Mouse (Mus musculus) heart, postnatal 0 days (tissue): ENCODE data around the gene Bpifa1. TPM values are rescaled to one million over a fixed set of nuclear protein-coding genes. Genes with fewer than 3 reads are reported as not detected.

Experiments used
- ATAC-seq: fragments of 200-750 bp; cut with Nextera tagmentation; 2 replicates; pipeline ENCODE4 v1.8.0; 2017; ENCODE audit warnings: low read depth, moderate number of reproducible peaks, moderate library complexity; ENCODE audit not compliant: insufficient read depth
- DNase-seq: peaks from one replicate; pipeline ENCODE4 v3.0.0-alpha.2; 2016; ENCODE audit warnings: low spot score
- H3K27ac ChIP-seq: fragments of 300-500 bp; sonication (generic); 2 replicates; pipeline ENCODE4 v1.5.1; 2014; ENCODE audit warnings: low read depth, mild to moderate bottlenecking
- H3K27me3 ChIP-seq: fragments of 300-500 bp; sonication (generic); 2 replicates; pipeline ENCODE4 v1.6.1; 2014; ENCODE audit warnings: low read length, mixed read lengths; ENCODE audit not compliant: control insufficient read depth, insufficient read depth
- H3K36me3 ChIP-seq: fragments of 300-500 bp; sonication (generic); replicated peaks from 2 replicates; pipeline ENCODE4 v1.6.1; 2014; ENCODE audit warnings: low read length, mixed read lengths; ENCODE audit not compliant: control insufficient read depth, insufficient read depth
- H3K4me1 ChIP-seq: fragments of 300-500 bp; sonication (generic); 2 replicates; pipeline ENCODE4 v1.6.1; 2014; ENCODE audit warnings: antibody characterized with exemption; ENCODE audit not compliant: control insufficient read depth, insufficient read depth
- H3K4me2 ChIP-seq: fragments of 300-500 bp; sonication (generic); 2 replicates; pipeline ENCODE4 v1.6.1; 2014; ENCODE audit warnings: low read depth, mild to moderate bottlenecking, low read length, moderate library complexity
- H3K4me3 ChIP-seq: fragments of 300-500 bp; sonication (generic); 2 replicates; pipeline ENCODE4 v1.5.1; 2014; ENCODE audit warnings: low read depth, low read length
- H3K9ac ChIP-seq: fragments of 300-500 bp; sonication (generic); replicated peaks from 2 replicates; pipeline ENCODE4 v1.6.1; 2014; ENCODE audit warnings: low read depth, low read length, mixed read lengths
- H3K9me3 ChIP-seq: fragments of 300-500 bp; sonication (generic); replicated peaks from 2 replicates; pipeline ENCODE4 v1.6.1; 2016; ENCODE audit warnings: low read length; ENCODE audit not compliant: control insufficient read depth
- CTCF ChIP-seq: IDR thresholded peaks from 2 replicates; pipeline ENCODE4 v1.5.1; 2016; ENCODE audit warnings: antibody characterized with exemption, control low read depth, low read depth
- EP300 ChIP-seq: IDR thresholded peaks from 2 replicates; pipeline ENCODE4 v1.6.1; 2016; ENCODE audit warnings: antibody characterized with exemption, low read depth
- WGBS: fragments of 180-500 bp; shearing (Covaris S2); extraction: QIAGEN DNeasy Blood & Tissue Kit; methylation state at CpG from one replicate; pipeline ENCODE4 v1.1.7; 2014; 5-methylcytosine and 5-hydroxymethylcytosine counted together
- polyA plus RNA-seq: library from polyadenylated mRNA; unstranded; fragments of >200 nt; fragmentation: Nextera tagmentation; extraction: Ambion mirVana; gene quantifications from 2 replicates; pipeline ENCODE4 v1.2.1, GENCODE M21; 2015
- total RNA-seq: library from RNA; depleted of rRNA; stranded (reverse); fragments of >200 nt; gene quantifications from 2 replicates; pipeline ENCODE4 v1.2.3, GENCODE M21; 2014; ENCODE audit warnings: low replicate concordance; rRNA removed

Gene Bpifa1
- total RNA-seq (not detected in 2 replicates), polyA plus RNA-seq (0.66 TPM in 1 of 2 replicates, not detected in the other)

DNA sequence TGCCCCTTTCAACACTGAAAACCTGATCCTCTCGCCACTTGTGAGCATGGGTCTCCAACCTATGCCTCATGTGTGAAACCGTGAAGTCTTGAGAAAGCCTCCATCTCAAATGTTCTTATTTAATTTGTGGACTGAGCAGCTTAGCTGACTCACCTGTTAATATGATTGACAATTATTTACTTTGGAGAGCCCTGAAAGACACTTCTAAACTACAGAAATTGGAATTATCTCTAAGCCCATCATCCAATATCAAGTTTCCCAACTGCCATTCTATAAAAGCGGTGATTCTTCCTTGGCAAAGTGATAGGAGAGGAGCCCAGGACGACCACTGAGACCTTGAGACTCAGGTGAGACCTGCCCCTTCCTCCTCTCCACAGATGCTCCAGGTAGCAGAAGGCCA lies at the start of gene Bpifa1:
TSS of gene Bpifa1 (plus strand) at position 301 of the 400 bp plus-strand sequence.
- no peak for ATAC-seq
- TF ChIP-seq CTCF (no peak), EP300 (no peak)
- Histone ChIP-seq H3K27ac (no peak within 1 kb of the TSS), H3K36me3 (no peaks in the 10 kb centered on the region), H3K9me3 (no peaks in the 10 kb centered on the region), H3K4me2 (no peak within 1 kb of the TSS), H3K4me3 (no peak within 1 kb of the TSS), H3K9ac (no peak within 1 kb of the TSS), H3K27me3 (no peaks in the 10 kb centered on the region), H3K4me1 (no peaks in the 10 kb centered on the region)
- WGBS = 70% methylated on average over 4 of the region's 4 CpGs
- no peak for DNase-seq

DNA sequence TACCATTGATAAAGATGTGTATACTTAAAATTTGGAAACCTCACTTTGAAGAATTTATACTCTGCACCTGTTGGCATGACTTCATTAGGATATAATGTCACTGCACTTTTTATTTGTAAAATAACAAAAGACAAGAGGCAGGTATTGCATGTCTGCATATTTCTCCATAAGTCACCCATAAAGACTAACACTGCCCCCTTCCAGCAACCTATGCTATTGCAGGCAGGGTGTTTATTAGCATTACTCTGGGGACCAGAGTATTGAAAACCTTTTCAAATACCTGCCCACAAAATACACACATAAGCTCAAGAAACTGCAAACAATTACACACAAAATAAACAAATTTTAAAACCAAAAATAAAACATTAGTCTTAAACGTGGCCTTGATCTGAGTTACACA lies 44.9 kb upstream of the Bpifa1 start:
- H3K9me3 ChIP-seq = no peaks in the 10 kb centered on the region; the same call in 1 of the 2 replicates
- H3K27me3 ChIP-seq = no peaks in the 10 kb centered on the region
- H3K36me3 ChIP-seq = no peaks in the 10 kb centered on the region
- no peak overlapping the region for H3K4me3 ChIP-seq
- H3K4me2 ChIP-seq = no peak overlapping the region
- TF ChIP-seq CTCF (0 out of 2 replicates have a peak, but pooled peaks have one; percentile 13), EP300 (no peak)
- DNase-seq = no peak
- H3K9ac ChIP-seq = no peak overlapping the region
- H3K27ac ChIP-seq = no peak overlapping the region
- no peak for ATAC-seq
- no peaks in the 10 kb centered on the region for H3K4me1 ChIP-seq
- WGBS = 34% methylated on average over 1 of the region's 1 CpGs

DNA sequence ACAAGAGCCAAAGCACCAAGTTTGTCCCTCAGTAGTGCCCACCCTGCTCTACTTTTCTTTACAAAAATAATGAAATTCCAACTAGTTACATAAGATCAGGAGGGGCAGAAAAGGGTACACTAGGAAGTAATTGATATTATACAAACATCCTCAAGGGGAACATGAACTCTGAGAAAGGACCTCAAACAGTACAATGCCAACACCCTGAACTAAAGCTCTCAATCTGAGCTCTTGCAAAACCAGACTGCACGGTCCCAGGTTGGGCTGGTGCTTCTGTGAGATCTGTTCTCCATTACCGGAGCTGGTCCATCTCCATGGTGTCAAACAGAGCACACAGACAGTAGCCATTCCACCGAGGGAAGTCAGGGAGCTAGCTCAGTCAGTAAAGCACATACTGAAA lies 25.3 kb upstream of the Bpifa1 start:
- no peak for DNase-seq
- WGBS = 78% methylated on average over 3 of the region's 3 CpGs

DNA sequence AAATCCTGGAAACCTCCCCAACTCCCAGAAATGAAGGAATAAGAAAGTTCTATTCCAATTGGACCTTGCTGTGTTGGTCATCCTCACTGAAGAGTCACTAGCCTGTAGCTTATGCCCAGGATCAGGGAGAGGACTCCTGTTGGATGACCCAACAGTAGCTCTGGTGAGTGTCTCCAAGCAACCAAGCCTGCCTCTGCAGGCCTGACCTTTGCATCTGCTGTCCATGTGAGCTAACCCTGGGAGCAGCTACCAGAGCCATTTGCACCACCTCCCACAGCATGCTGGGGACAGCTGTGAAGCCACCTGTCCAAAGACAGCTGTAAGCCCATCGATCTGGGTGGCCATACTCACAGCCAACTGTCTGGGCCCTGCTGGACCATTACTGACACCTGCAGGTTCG lies 12.6 kb upstream of the Bpifa1 start, which contains the start of gene Bpifa3:
TSS of gene Bpifa3 (plus strand) at position 217 of the 400 bp plus-strand sequence.
- H3K36me3 ChIP-seq = no peaks in the 10 kb centered on the region
- H3K27me3 ChIP-seq = no peaks in the 10 kb centered on the region
- WGBS = 43% methylated on average over 2 of the region's 2 CpGs
- H3K27ac ChIP-seq = no peak within 1 kb of the TSS
- no peak within 1 kb of the TSS for H3K9ac ChIP-seq
- no peak for DNase-seq
- no peak for TF ChIP-seq CTCF
- TF ChIP-seq EP300 = no peak
- no peak for ATAC-seq
- H3K4me3 ChIP-seq = no peak within 1 kb of the TSS
- H3K9me3 ChIP-seq = no peaks in the 10 kb centered on the region
- no peaks in the 10 kb centered on the region for H3K4me1 ChIP-seq
- no peak within 1 kb of the TSS for H3K4me2 ChIP-seq

More for the DNA sequence above, 25.3 kb upstream of the Bpifa1 start:
- Histone ChIP-seq H3K4me2 (no peak overlapping the region), H3K27me3 (no peaks in the 10 kb centered on the region), H3K9ac (no peak overlapping the region), H3K4me1 (no peaks in the 10 kb centered on the region), H3K9me3 (no peaks in the 10 kb centered on the region), H3K4me3 (no peak overlapping the region), H3K27ac (no peak overlapping the region), H3K36me3 (no peaks in the 10 kb centered on the region)
- ATAC-seq = no peak
- no peak for TF ChIP-seq EP300
- no peak for TF ChIP-seq CTCF

DNA sequence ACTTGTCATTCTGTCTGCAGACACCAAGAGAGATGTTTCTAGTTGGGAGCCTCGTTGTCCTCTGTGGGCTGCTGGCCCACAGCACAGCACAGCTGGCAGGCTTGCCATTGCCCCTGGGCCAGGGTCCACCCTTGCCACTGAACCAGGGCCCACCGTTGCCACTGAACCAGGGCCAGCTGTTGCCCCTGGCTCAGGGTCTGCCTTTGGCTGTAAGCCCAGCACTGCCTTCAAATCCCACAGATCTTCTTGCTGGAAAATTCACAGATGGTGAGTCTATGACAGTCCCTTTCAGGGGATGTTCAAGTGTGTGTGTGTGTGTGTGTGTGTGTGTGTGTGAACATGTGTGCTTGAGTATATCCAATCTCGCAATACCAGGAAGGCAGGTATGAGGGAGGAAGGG lies 1.1 kb downstream of the Bpifa1 start:
- 62% methylated on average over 3 of the region's 3 CpGs for WGBS

DNA sequence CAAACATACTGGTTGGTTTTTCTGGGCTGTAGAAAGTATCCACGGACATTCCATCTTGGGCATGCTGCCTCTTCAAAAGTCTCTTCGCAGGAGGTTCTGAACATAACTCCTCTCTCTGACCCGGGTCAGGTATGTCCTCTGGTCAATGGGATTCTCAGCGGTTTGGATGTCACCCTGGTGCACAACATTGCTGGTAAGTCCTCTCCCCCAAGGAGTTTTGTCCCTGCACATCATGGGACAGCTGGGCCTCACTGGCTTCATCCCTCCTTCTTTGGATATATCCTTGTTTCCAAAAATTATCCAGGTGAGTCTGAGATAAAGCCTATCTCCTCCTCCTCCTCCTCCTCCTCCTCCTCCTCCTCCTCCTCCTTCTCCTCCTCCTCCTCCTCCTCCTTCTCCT lies 4.8 kb downstream of the Bpifa1 start:
- Histone ChIP-seq H3K4me3 (no peak overlapping the region), H3K27me3 (no peaks in the 10 kb centered on the region), H3K36me3 (no peaks in the 10 kb centered on the region), H3K4me1 (no peaks in the 10 kb centered on the region), H3K9me3 (no peaks in the 10 kb centered on the region), H3K4me2 (no peak overlapping the region), H3K27ac (no peak overlapping the region), H3K9ac (no peak overlapping the region)
- 69% methylated on average over 4 of the region's 4 CpGs for WGBS
- TF ChIP-seq CTCF (no peak), EP300 (no peak)
- ATAC-seq (no peak), DNase-seq (no peak)

More for the DNA sequence above, 1.1 kb downstream of the Bpifa1 start:
- H3K27me3 ChIP-seq = no peaks in the 10 kb centered on the region
- H3K4me2 ChIP-seq = no peak overlapping the region
- H3K4me1 ChIP-seq = no peaks in the 10 kb centered on the region
- H3K36me3 ChIP-seq = no peaks in the 10 kb centered on the region
- ATAC-seq (no peak), DNase-seq (no peak)
- no peaks in the 10 kb centered on the region for H3K9me3 ChIP-seq
- H3K27ac ChIP-seq = no peak overlapping the region
- no peak overlapping the region for H3K4me3 ChIP-seq
- no peak for TF ChIP-seq CTCF
- no peak for TF ChIP-seq EP300
- H3K9ac ChIP-seq = no peak overlapping the region
